Mouse (Mus musculus) neural tube, embryonic 15.5 days (tissue): ENCODE data around the gene Sipa1l2. TPM values are rescaled to one million over a fixed set of nuclear protein-coding genes. Genes with fewer than 3 reads are reported as not detected.

Experiments used
- ATAC-seq: fragments of 200-750 bp; cut with Nextera tagmentation; 2 replicates; pipeline ENCODE4 v1.8.0; 2017; ENCODE audit warnings: mild to moderate bottlenecking, moderate TSS enrichment, moderate library complexity; ENCODE audit not compliant: low FRiP score
- H3K27ac ChIP-seq: fragments of 300-500 bp; sonication (generic); replicated peaks from 2 replicates; pipeline ENCODE4 v1.5.1; 2015; ENCODE audit warnings: mild to moderate bottlenecking, inconsistent platforms
- H3K27me3 ChIP-seq: fragments of 300-500 bp; sonication (generic); replicated peaks from 2 replicates; pipeline ENCODE4 v1.6.1; 2015; ENCODE audit warnings: inconsistent platforms
- H3K36me3 ChIP-seq: fragments of 300-500 bp; sonication (generic); 2 replicates; pipeline ENCODE4 v1.6.1; 2015; ENCODE audit warnings: inconsistent platforms
- H3K4me1 ChIP-seq: fragments of 300-500 bp; sonication (generic); 2 replicates; pipeline ENCODE4 v1.6.1; 2015; ENCODE audit warnings: inconsistent platforms
- H3K4me2 ChIP-seq: fragments of 300-500 bp; sonication (generic); 2 replicates; pipeline ENCODE4 v1.6.1; 2015; ENCODE audit warnings: inconsistent platforms, mild to moderate bottlenecking, moderate library complexity
- H3K4me3 ChIP-seq: fragments of 300-500 bp; sonication (generic); replicated peaks from 2 replicates; pipeline ENCODE4 v1.5.1; 2015; ENCODE audit warnings: mild to moderate bottlenecking, inconsistent platforms
- H3K9ac ChIP-seq: fragments of 300-500 bp; sonication (generic); replicated peaks from 2 replicates; pipeline ENCODE4 v1.6.1; 2015; ENCODE audit warnings: mild to moderate bottlenecking, inconsistent platforms
- H3K9me3 ChIP-seq: fragments of 300-500 bp; sonication (generic); replicated peaks from 2 replicates; pipeline ENCODE4 v1.6.1; 2016; ENCODE audit warnings: inconsistent platforms
- WGBS: fragments of 180-500 bp; shearing (Covaris S2); methylation state at CpG from one replicate; pipeline ENCODE4 v1.1.7; 2015; ENCODE audit warnings: mixed read lengths; 5-methylcytosine and 5-hydroxymethylcytosine counted together
- polyA plus RNA-seq: library from polyadenylated mRNA; unstranded; fragments of >200 nt; fragmentation: Nextera tagmentation; extraction: Ambion mirVana; gene quantifications from 2 replicates; pipeline ENCODE4 v1.2.1, GENCODE M21; 2015

The Sipa1l2 gene
- polyA plus RNA-seq, 1 experiment from 2014 or later = 16.3 TPM

GRCm38 (mm10) chr8:125507291-125507690 lies 62.3 kb downstream of the Sipa1l2 start:
- Histone ChIP-seq H3K9me3 (no peaks in the 10 kb centered on the region), H3K4me3 (no peak overlapping the region), H3K27ac (no peak overlapping the region), H3K9ac (no peak overlapping the region), H3K4me1 (peaks cover 57% of the 10 kb centered on the region), H3K27me3 (no peaks in the 10 kb centered on the region), H3K36me3 (no peaks in the 10 kb centered on the region), H3K4me2 (no peak overlapping the region)
- WGBS = 78% methylated on average over 8 of the region's 8 CpGs
- no peak for ATAC-seq

- Histone ChIP-seq H3K27ac (0 out of 2 replicates have a peak overlapping the region, but pooled peaks have one; percentile 30), H3K4me1 (peaks cover 51% of the 10 kb centered on the region), H3K4me2 (no peak overlapping the region), H3K9ac (no peak overlapping the region), H3K9me3 (no peaks in the 10 kb centered on the region), H3K27me3 (no peaks in the 10 kb centered on the region), H3K4me3 (no peak overlapping the region), H3K36me3 (no peaks in the 10 kb centered on the region)
- WGBS = 30% methylated on average over 6 of the region's 6 CpGs
- 0 out of 2 replicates have a peak, but pooled peaks have one; percentile 40 for ATAC-seq
These were observed 64.9 kb downstream of the Sipa1l2 start for GRCm38 (mm10) chr8:125504605-125505257.

- Histone ChIP-seq H3K4me3 (no peak overlapping the region), H3K9me3 (no peaks in the 10 kb centered on the region), H3K36me3 (no peaks in the 10 kb centered on the region), H3K9ac (no peak overlapping the region), H3K4me1 (peaks cover 42% of the 10 kb centered on the region), H3K4me2 (no peak overlapping the region), H3K27me3 (no peaks in the 10 kb centered on the region), H3K27ac (no peak overlapping the region)
- ATAC-seq = no peak
- WGBS = 79% methylated on average over 8 of the region's 8 CpGs
These were observed 65.8 kb downstream of the Sipa1l2 start for GRCm38 (mm10) chr8:125503808-125504207.

GRCm38 (mm10) chr8:125502828-125503227 lies 66.8 kb downstream of the Sipa1l2 start:
- Histone ChIP-seq H3K27me3 (no peaks in the 10 kb centered on the region), H3K4me2 (no peak overlapping the region), H3K4me3 (no peak overlapping the region), H3K27ac (no peak overlapping the region), H3K36me3 (no peaks in the 10 kb centered on the region), H3K9me3 (no peaks in the 10 kb centered on the region), H3K9ac (no peak overlapping the region), H3K4me1 (peaks cover 36% of the 10 kb centered on the region)
- no peak for ATAC-seq
- 95% methylated on average over 3 of the region's 3 CpGs for WGBS

DNA sequence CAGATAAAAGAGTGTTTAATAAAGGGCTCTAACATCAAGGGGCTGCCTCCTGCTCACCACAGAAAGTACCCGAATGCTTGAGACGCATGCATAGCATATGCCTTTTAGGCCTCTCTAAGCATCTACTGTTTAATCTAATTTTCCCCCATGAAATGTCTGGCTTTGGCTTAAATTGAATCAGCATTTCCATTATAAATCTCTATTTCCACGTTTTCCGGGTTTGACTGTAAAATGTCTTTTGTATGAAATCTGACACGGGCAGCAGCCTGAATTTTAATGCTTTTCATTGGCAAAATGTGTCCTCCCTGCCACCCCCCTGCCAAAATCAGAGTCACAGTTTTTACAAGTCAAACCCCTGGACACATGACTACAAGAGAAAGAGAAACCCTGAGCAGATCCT lies 69.6 kb downstream of the Sipa1l2 start:
- Histone ChIP-seq H3K4me3 (no peak overlapping the region), H3K27ac (0 out of 2 replicates have a peak overlapping the region, but pooled peaks have one; percentile 18), H3K4me2 (no peak overlapping the region), H3K27me3 (no peaks in the 10 kb centered on the region), H3K4me1 (peaks cover 21% of the 10 kb centered on the region), H3K9ac (no peak overlapping the region), H3K9me3 (no peaks in the 10 kb centered on the region), H3K36me3 (no peaks in the 10 kb centered on the region)
- ATAC-seq = no peak
- 44% methylated on average over 5 of the region's 5 CpGs for WGBS

- WGBS = 66% methylated on average over 10 of the region's 10 CpGs
- Histone ChIP-seq H3K27ac (no peak overlapping the region), H3K4me1 (peaks cover 13% of the 10 kb centered on the region), H3K4me2 (no peak overlapping the region), H3K27me3 (no peaks in the 10 kb centered on the region), H3K36me3 (no peaks in the 10 kb centered on the region), H3K9me3 (no peaks in the 10 kb centered on the region), H3K4me3 (no peak overlapping the region), H3K9ac (no peak overlapping the region)
- no peak for ATAC-seq
These were observed 71.1 kb downstream of the Sipa1l2 start for GRCm38 (mm10) chr8:125498508-125498907.

GRCm38 (mm10) chr8:125495545-125495944 lies 74.1 kb downstream of the Sipa1l2 start:
- Histone ChIP-seq H3K4me1 (peaks cover 12% of the 10 kb centered on the region), H3K9ac (no peak overlapping the region), H3K27me3 (no peaks in the 10 kb centered on the region), H3K36me3 (peaks cover 13% of the 10 kb centered on the region), H3K27ac (no peak overlapping the region), H3K9me3 (no peaks in the 10 kb centered on the region), H3K4me2 (no peak overlapping the region), H3K4me3 (no peak overlapping the region)
- WGBS = 52% methylated on average over 2 of the region's 2 CpGs
- ATAC-seq = no peak

GRCm38 (mm10) chr8:125493254-125493815 lies 76.3 kb downstream of the Sipa1l2 start:
- Histone ChIP-seq H3K4me2 (no peak overlapping the region), H3K36me3 (peaks cover 23% of the 10 kb centered on the region), H3K9ac (no peak overlapping the region), H3K27me3 (no peaks in the 10 kb centered on the region), H3K4me3 (no peak overlapping the region), H3K4me1 (peaks cover 6% of the 10 kb centered on the region), H3K9me3 (no peaks in the 10 kb centered on the region), H3K27ac (no peak overlapping the region)
- no peak for ATAC-seq
- 48% methylated on average over 6 of the region's 6 CpGs for WGBS

GRCm38 (mm10) chr8:125492416-125492815 lies 77.2 kb downstream of the Sipa1l2 start:
- WGBS = 89% methylated on average over 11 of the region's 11 CpGs
- no peak for ATAC-seq

GRCm38 (mm10) chr8:125488747-125489146 lies 80.9 kb downstream of the Sipa1l2 start:
- ATAC-seq = no peak
- no peak overlapping the region for H3K27ac ChIP-seq

More at GRCm38 (mm10) chr8:125492416-125492815, 77.2 kb downstream of the Sipa1l2 start:
- peaks cover 6% of the 10 kb centered on the region for H3K4me1 ChIP-seq
- H3K9ac ChIP-seq = no peak overlapping the region
- no peak overlapping the region for H3K4me2 ChIP-seq
- peaks cover 23% of the 10 kb centered on the region for H3K36me3 ChIP-seq
- no peak overlapping the region for H3K27ac ChIP-seq
- no peak overlapping the region for H3K4me3 ChIP-seq
- no peaks in the 10 kb centered on the region for H3K9me3 ChIP-seq
- H3K27me3 ChIP-seq = no peaks in the 10 kb centered on the region

GRCm38 (mm10) chr8:125485715-125486114 lies 83.9 kb downstream of the Sipa1l2 start:
- Histone ChIP-seq H3K36me3 (peaks cover 22% of the 10 kb centered on the region), H3K4me2 (no peak overlapping the region), H3K9ac (no peak overlapping the region), H3K4me3 (no peak overlapping the region), H3K9me3 (no peaks in the 10 kb centered on the region), H3K27ac (no peak overlapping the region), H3K27me3 (no peaks in the 10 kb centered on the region), H3K4me1 (peaks cover 10% of the 10 kb centered on the region)
- ATAC-seq = no peak
- WGBS = 96% methylated on average over 3 of the region's 3 CpGs

More at GRCm38 (mm10) chr8:125488747-125489146, 80.9 kb downstream of the Sipa1l2 start:
- Histone ChIP-seq H3K4me3 (no peak overlapping the region), H3K36me3 (peaks cover 23% of the 10 kb centered on the region), H3K4me2 (no peak overlapping the region), H3K27me3 (no peaks in the 10 kb centered on the region), H3K4me1 (peaks cover 13% of the 10 kb centered on the region), H3K9me3 (no peaks in the 10 kb centered on the region), H3K9ac (no peak overlapping the region)
- 78% methylated on average over 1 of the region's 1 CpGs for WGBS

GRCm38 (mm10) chr8:125484530-125485196 lies 84.9 kb downstream of the Sipa1l2 start:
- H3K4me3 ChIP-seq = no peak overlapping the region
- peaks cover 20% of the 10 kb centered on the region for H3K36me3 ChIP-seq
- 33% methylated on average over 7 of the region's 7 CpGs for WGBS
- no peaks in the 10 kb centered on the region for H3K9me3 ChIP-seq
- H3K27ac ChIP-seq = no peak overlapping the region
- peaks cover 10% of the 10 kb centered on the region for H3K4me1 ChIP-seq
- H3K27me3 ChIP-seq = no peaks in the 10 kb centered on the region
- H3K9ac ChIP-seq = no peak overlapping the region
- no peak for ATAC-seq
- no peak overlapping the region for H3K4me2 ChIP-seq
